Comparison of ENCODE assay signal across 9 mouse cellular contexts in the genomic region with DNA sequence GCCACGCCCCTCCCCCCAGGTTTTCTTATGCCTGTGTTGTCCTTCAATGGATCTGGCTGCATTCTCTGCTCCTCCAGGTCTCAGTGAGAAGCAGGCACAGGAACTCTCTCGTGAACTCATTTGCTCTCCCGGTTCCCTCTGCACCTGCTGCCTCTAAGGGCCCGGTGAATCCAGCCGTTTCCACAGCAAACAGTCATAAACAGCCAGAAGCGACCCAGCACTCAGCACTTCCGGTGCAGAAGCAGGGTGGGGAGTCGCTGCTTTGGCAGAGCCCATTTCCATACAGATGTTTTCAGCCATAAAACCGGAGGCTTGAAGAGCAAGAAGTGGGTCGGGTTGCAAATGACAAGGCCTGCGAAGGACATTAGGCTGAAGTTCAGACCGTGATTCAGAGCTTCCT.
DNase-seq lines count a peak whose midpoint lies in the region; ATAC-seq and TF ChIP-seq lines count a peak whose summit lies in the region.
"Had no signal": no experiment of that assay in that cellular context is flagged by ENCODE, and none has a peak within 500 bp of the region (broad histone marks: within the 10 kb centered on the region; RNA-seq: fewer than 3 reads in every experiment).

No protein-coding gene starts in this region.

- peak; percentile 11; the same call in 1 of the 2 replicates for ATAC-seq in midbrain, embryonic 16.5 days

- DNase-seq in gastrocnemius, adult 2 months: peak; percentile 27
- no peak for DNase-seq in gastrocnemius, adult 8-10 months (ENCODE audit: low spot score in 2 of 2)
- no peak for DNase-seq in midbrain, embryonic 10.5 days (ENCODE audit: low spot score)
- peak; percentile 57 for DNase-seq in large intestine, adult 2 months (ENCODE audit: low read depth, low spot score)
- peak; percentile 62 for DNase-seq in thymus, postnatal 25 days
- DNase-seq in right cerebral cortex, adult 18-20 months: no peak
- DNase-seq in cerebellum, adult 8-10 months: no peak
- DNase-seq: cerebellum, postnatal 25 days had no signal

- no peaks in the 10 kb centered on the region for H3K36me3 ChIP-seq in midbrain, embryonic 16.5 days (ENCODE audit: control insufficient read depth, insufficient read depth, low read length)
- no peaks in the 10 kb centered on the region for H3K36me3 ChIP-seq in midbrain, embryonic 10.5 days

- peak overlapping the region; percentile 31; the same call in 1 of the 2 replicates for H3K27ac ChIP-seq in gastrocnemius, adult 2 months
- no peak overlapping the region for H3K27ac ChIP-seq in midbrain, embryonic 16.5 days (ENCODE audit: low read length)
- H3K27ac ChIP-seq in midbrain, embryonic 10.5 days (replicated peaks): no peak overlapping the region; the same call in 1 of the 2 replicates

- 60% methylated on average over 12 of the region's 12 CpGs for WGBS in midbrain, embryonic 16.5 days
- 69% methylated on average over 12 of the region's 12 CpGs for WGBS in midbrain, embryonic 10.5 days
- WGBS in large intestine, adult 2 months: 4% methylated on average over 12 of the region's 12 CpGs

- H3K9ac ChIP-seq in midbrain, embryonic 16.5 days (ENCODE audit: low read depth, low read length): no peak overlapping the region

- peak overlapping the region; percentile 41 for H3K4me3 ChIP-seq in gastrocnemius, adult 2 months
- no peak overlapping the region for H3K4me3 ChIP-seq in midbrain, embryonic 16.5 days (ENCODE audit: low read depth, low read length)
- H3K4me3 ChIP-seq in midbrain, embryonic 10.5 days: no peak overlapping the region

- H3K4me2 ChIP-seq in midbrain, embryonic 16.5 days (ENCODE audit: low read length): no peak overlapping the region

- no peaks in the 10 kb centered on the region for H3K27me3 ChIP-seq in midbrain, embryonic 16.5 days (ENCODE audit: control insufficient read depth, insufficient read depth, low read depth, low read length)
- H3K27me3 ChIP-seq in midbrain, embryonic 10.5 days (ENCODE audit: low read depth, poor library complexity, severe bottlenecking): no peaks in the 10 kb centered on the region

- TF ChIP-seq CTCF in gastrocnemius, adult 2 months (IDR thresholded peaks at IDR 0.05): no peak

- intact Hi-C loops in gastrocnemius, adult 2 months (cut with DNase I): no loop called here

- H3K9me3 ChIP-seq in midbrain, embryonic 16.5 days (replicated peaks; ENCODE audit: control insufficient read depth, low read length, poor library complexity, severe bottlenecking): no peaks in the 10 kb centered on the region
- no peaks in the 10 kb centered on the region for H3K9me3 ChIP-seq in midbrain, embryonic 10.5 days (replicated peaks)

- peaks cover 5% of the 10 kb centered on the region for H3K4me1 ChIP-seq in midbrain, embryonic 16.5 days (ENCODE audit: control insufficient read depth, insufficient read depth, low read length)
- H3K4me1 ChIP-seq in midbrain, embryonic 10.5 days: 0 out of 2 replicates have a peak, but pooled peaks cover 2% of the 10 kb centered on the region

Comparison
In these comparisons a context has a peak if more than half of its experiments do, and no peak if none do; other contexts are left out.
1. DNase-seq: peak in gastrocnemius, adult 2 months (single experiment), large intestine, adult 2 months (single experiment) and thymus, postnatal 25 days (single experiment); none in gastrocnemius, adult 8-10 months (0 of 2), midbrain, embryonic 10.5 days (single experiment), right cerebral cortex, adult 18-20 months (single experiment) and cerebellum, adult 8-10 months (single experiment).